Mouse (Mus musculus): ENCODE results near the gene Galnt4.

- TF ChIP-seq CTCF (IDR thresholded peaks at IDR 0.05; ENCODE audit: borderline replicate concordance, insufficient read depth, low read depth, low read length): no peak
- TF ChIP-seq POLR2A (IDR thresholded peaks at IDR 0.05; ENCODE audit: borderline replicate concordance, insufficient read depth, low read length): no peak
Observed at GRCm38 (mm10) chr10:99081569-99081990, 26.4 kb upstream of the Galnt4 start.

Measured in cerebellum, adult 2 months (tissue).